Mouse (Mus musculus) gastrocnemius, adult 2 months (tissue): ENCODE results near the gene Gna14. TPM values are rescaled to one million over a fixed set of nuclear protein-coding genes. Genes with fewer than 3 reads are reported as not detected.
A peak's percentile ranks its signal among the peaks of the same experiment; 100 is the strongest.

Experiments
- DNase-seq: peaks from one replicate; pipeline ENCODE4 v3.0.0; 2022
- H3K27ac ChIP-seq: fragments of 200-600 bp; 2 replicates; pipeline ENCODE4 v1.8.1; 2022; ENCODE audit warnings: mild to moderate bottlenecking
- H3K4me3 ChIP-seq: fragments of 200-600 bp; 2 replicates; pipeline ENCODE4 v1.8.1; 2022; ENCODE audit warnings: mild to moderate bottlenecking, moderate library complexity
- CTCF ChIP-seq: fragments of 200-600 bp; IDR thresholded peaks from 2 replicates; pipeline ENCODE4 v1.8.1; 2022; ENCODE audit warnings: antibody characterized with exemption, mild to moderate bottlenecking, moderate library complexity
- intact Hi-C: fragments of 180-260 bp; cut with DNase I; formaldehyde crosslinking; loops from one replicate; pipeline ENCODE4 v1.15.1; 2025
- total RNA-seq, 2 experiments: library from RNA; stranded (reverse); gene quantifications; 2 replicates each; pipeline ENCODE4 v1.2.3; 2021

Gna14 gene
- total RNA-seq, 2 experiments from 2014 or later: 1.5 to 2.0 TPM

GRCm38 (mm10) chr19:16584546-16584945 lies 149.0 kb downstream of the Gna14 start:
- DNase-seq: no peak
- H3K4me3 ChIP-seq: no peak overlapping the region
- intact Hi-C loops: no loop called here
- peak overlapping the region; percentile 20; the same call in 1 of the 2 replicates for H3K27ac ChIP-seq
- no peak for TF ChIP-seq CTCF

GRCm38 (mm10) chr19:16585379-16585778 lies 149.8 kb downstream of the Gna14 start:
- intact Hi-C loops: no loop called here
- Histone ChIP-seq H3K27ac (no peak overlapping the region), H3K4me3 (no peak overlapping the region)
- peak; percentile 71 for TF ChIP-seq CTCF
- no peak for DNase-seq

GRCm38 (mm10) chr19:16593256-16593974 lies 157.9 kb downstream of the Gna14 start:
- TF ChIP-seq CTCF: no peak
- no peak for DNase-seq
- H3K4me3 ChIP-seq: no peak overlapping the region
- no peak overlapping the region for H3K27ac ChIP-seq
- intact Hi-C loops: no loop called here

DNA sequence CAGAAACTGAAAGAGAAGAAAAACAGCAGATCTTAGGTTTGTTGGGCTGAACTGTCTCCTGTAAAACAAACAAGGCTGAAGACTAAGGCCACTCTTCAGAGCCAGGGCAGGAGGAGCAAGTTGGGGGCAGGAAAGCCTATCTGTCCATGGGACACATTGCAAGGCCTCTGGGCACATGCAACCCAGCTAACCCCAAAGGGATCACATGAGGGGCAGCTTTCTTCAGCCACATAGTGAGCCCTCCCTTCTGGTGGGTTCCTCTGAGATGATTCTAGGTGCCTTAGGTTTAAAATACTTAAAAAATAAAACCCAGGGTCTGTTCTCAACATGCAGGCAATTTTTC lies 158.4 kb downstream of the Gna14 start:
- intact Hi-C loops: no loop called here

DNA sequence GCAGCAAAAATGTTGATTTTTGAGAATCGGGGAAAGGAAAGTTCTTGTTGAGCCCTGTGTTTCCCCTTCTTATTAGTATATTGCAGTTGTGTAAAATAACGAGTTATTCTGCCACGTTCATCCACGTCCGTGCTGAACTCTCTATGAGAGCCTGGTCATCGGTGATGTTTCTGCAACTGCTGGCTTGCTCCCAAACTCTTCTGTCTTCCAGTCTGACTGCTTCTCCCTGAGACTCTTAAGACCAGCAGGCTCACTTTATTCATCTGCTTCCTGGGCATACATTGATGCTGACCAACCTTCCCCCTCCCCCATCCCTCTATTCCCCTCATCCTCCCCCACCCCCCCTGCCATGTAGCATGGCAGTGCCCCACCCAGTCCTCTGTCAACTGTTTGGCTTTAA lies 161.7 kb downstream of the Gna14 start:
- no peak for TF ChIP-seq CTCF
- intact Hi-C loops: no loop called here
- Histone ChIP-seq H3K4me3 (no peak overlapping the region), H3K27ac (no peak overlapping the region)
- no peak for DNase-seq

More for the DNA sequence above, 158.4 kb downstream of the Gna14 start:
- no peak for DNase-seq
- no peak for TF ChIP-seq CTCF
- no peak overlapping the region for H3K27ac ChIP-seq
- H3K4me3 ChIP-seq: no peak overlapping the region

DNA sequence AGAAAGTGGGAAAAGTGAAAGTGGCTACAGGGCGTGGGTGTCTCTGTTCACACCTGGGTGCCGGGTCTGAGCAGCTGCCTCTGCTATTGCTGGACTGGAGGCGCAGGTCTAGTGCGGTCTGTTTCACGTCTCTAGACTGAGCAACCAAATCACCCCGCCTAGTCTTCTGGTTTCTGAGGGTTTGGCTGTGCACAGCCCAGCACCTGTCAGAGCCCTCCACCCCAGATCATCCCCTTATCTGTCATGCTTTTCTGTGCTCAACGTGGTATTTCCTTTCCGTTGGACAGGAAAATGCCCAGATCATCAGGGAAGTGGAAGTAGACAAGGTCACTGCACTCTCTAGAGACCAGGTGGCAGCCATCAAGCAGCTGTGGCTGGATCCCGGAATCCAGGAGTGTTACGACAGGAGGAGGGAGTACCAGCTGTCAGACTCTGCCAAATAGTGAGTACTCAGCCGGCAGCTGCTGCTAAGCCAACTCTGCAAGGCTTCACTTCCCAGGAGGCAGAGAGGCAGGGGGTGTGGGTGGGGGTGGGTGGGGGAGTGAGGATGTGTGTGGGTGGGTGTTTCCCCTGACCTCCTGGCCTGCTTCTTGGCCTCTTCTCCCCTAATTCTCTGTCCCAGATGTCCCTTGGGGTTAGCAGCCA lies 163.2 kb downstream of the Gna14 start:
- TF ChIP-seq CTCF: no peak

DNA sequence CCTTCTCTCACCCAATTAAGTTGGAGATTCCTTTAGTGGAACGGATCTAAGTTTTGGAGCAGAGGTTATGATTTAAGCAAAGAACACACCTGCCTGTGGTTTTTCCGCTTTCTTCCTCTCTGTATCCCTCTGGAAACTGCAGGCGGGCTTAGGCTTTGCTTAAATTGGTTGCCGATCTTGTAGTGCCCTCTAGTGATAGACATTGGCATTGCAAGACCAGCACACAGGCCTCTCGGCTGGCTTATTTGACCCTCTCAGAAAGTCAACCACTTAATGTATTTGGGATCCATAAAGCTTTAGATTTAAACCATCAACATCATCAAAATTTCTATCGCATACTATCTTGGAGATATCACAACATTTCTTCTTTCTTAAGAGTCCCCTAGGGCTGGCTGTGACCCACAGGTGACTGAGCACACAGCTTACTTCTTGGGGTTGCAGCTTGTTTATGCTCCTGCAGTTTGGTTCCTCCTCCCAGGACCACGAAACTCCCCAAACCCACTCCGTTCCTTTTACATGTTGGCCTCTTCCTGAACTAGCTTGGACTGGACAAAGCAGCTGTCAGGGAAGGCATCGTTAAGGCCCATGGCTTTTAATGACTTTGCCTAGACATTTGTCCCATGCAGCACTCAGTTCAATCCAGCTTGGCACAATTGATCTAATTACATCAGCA lies 163.9 kb downstream of the Gna14 start:
- Histone ChIP-seq H3K4me3 (no peak overlapping the region; the same call in 1 of the 2 replicates), H3K27ac (no peak overlapping the region)
- DNase-seq: peak; percentile 53
- TF ChIP-seq CTCF: no peak; the same call in 1 of the 2 replicates
- intact Hi-C loops: loop anchor here (1.0 to 2.0 kb wide), 3 partner anchors 167 to 535 kb away; no protein-coding TSS in a partner anchor

More for the DNA sequence above, 163.2 kb downstream of the Gna14 start:
- Histone ChIP-seq H3K4me3 (no peak overlapping the region; the same call in 1 of the 2 replicates), H3K27ac (no peak overlapping the region)
- intact Hi-C loops: loop anchor here (1.0 to 2.0 kb wide), 3 partner anchors 166 to 534 kb away; no protein-coding TSS in a partner anchor
- DNase-seq: no peak

- no peak for DNase-seq
- H3K4me3 ChIP-seq: no peak overlapping the region
- intact Hi-C loops: loop anchor here (5.0 kb wide), 1 partner anchor 475 kb away; no protein-coding TSS in a partner anchor
- TF ChIP-seq CTCF: no peak
- H3K27ac ChIP-seq: no peak overlapping the region
Measured at GRCm38 (mm10) chr19:16602026-16602425, 166.5 kb downstream of the Gna14 start.

GRCm38 (mm10) chr19:16607634-16608033 lies 172.1 kb downstream of the Gna14 start:
- no peak for TF ChIP-seq CTCF
- intact Hi-C loops: no loop called here
- no peak overlapping the region for H3K4me3 ChIP-seq
- DNase-seq: no peak
- H3K27ac ChIP-seq: no peak overlapping the region

- no peak for DNase-seq
- Histone ChIP-seq H3K27ac (no peak overlapping the region), H3K4me3 (no peak overlapping the region)
- TF ChIP-seq CTCF: no peak
- intact Hi-C loops: no loop called here
Measured at GRCm38 (mm10) chr19:16623154-16623553, 187.6 kb downstream of the Gna14 start.

GRCm38 (mm10) chr19:16624994-16625393 lies 189.4 kb downstream of the Gna14 start:
- no peak for DNase-seq
- Histone ChIP-seq H3K27ac (no peak overlapping the region), H3K4me3 (no peak overlapping the region)
- TF ChIP-seq CTCF: no peak
- intact Hi-C loops: no loop called here

- no peak for DNase-seq
- Histone ChIP-seq H3K27ac (no peak overlapping the region), H3K4me3 (no peak overlapping the region)
- TF ChIP-seq CTCF: no peak
- intact Hi-C loops: no loop called here
Measured at GRCm38 (mm10) chr19:16625610-16626395, 190.2 kb downstream of the Gna14 start.
